Mouse (Mus musculus) limb, embryonic 13.5 days (tissue): ENCODE data around the gene G0s2. TPM values are rescaled to one million over a fixed set of nuclear protein-coding genes. Genes with fewer than 3 reads are reported as not detected.

Experiments
- ATAC-seq: fragments of 200-750 bp; cut with Nextera tagmentation; 2 replicates; pipeline ENCODE4 v1.8.0; 2017; ENCODE audit warnings: low read depth, moderate number of reproducible peaks, moderate TSS enrichment; ENCODE audit not compliant: low FRiP score
- H3K27ac ChIP-seq: fragments of 300-500 bp; sonication (generic); 2 replicates; pipeline ENCODE4 v1.5.1; 2015; ENCODE audit warnings: inconsistent platforms, mild to moderate bottlenecking, moderate library complexity
- H3K27me3 ChIP-seq: fragments of 300-500 bp; sonication (generic); 2 replicates; pipeline ENCODE4 v1.6.1; 2015; ENCODE audit warnings: mild to moderate bottlenecking, inconsistent platforms
- H3K36me3 ChIP-seq: fragments of 300-500 bp; sonication (generic); 2 replicates; pipeline ENCODE4 v1.6.1; 2015; ENCODE audit warnings: inconsistent platforms, mild to moderate bottlenecking, moderate library complexity
- H3K4me1 ChIP-seq: fragments of 300-500 bp; sonication (generic); 2 replicates; pipeline ENCODE4 v1.6.1; 2015; ENCODE audit warnings: inconsistent platforms
- H3K4me2 ChIP-seq: fragments of 300-500 bp; sonication (generic); replicated peaks from 2 replicates; pipeline ENCODE4 v1.6.1; 2015; ENCODE audit warnings: inconsistent platforms, mild to moderate bottlenecking, moderate library complexity
- H3K4me3 ChIP-seq: fragments of 300-500 bp; sonication (generic); 2 replicates; pipeline ENCODE4 v1.5.1; 2015; ENCODE audit warnings: moderate library complexity, mild to moderate bottlenecking, inconsistent platforms
- H3K9ac ChIP-seq: fragments of 300-500 bp; sonication (generic); 2 replicates; pipeline ENCODE4 v1.6.1; 2015; ENCODE audit warnings: mild to moderate bottlenecking, inconsistent platforms
- H3K9me3 ChIP-seq: fragments of 300-500 bp; sonication (generic); 2 replicates; pipeline ENCODE4 v1.6.1; 2016; ENCODE audit warnings: inconsistent platforms
- WGBS: fragments of 180-500 bp; shearing (Covaris S2); methylation state at CpG from one replicate; pipeline ENCODE4 v1.1.7; 2015; 5-methylcytosine and 5-hydroxymethylcytosine counted together
- polyA plus RNA-seq: library from polyadenylated mRNA; unstranded; fragments of >200 nt; fragmentation: Nextera tagmentation; extraction: Ambion mirVana; gene quantifications from 2 replicates; pipeline ENCODE4 v1.2.1, GENCODE M21; 2015

The G0s2 gene
- polyA plus RNA-seq, 1 experiment from 2014 or later = 19.3 TPM

DNA sequence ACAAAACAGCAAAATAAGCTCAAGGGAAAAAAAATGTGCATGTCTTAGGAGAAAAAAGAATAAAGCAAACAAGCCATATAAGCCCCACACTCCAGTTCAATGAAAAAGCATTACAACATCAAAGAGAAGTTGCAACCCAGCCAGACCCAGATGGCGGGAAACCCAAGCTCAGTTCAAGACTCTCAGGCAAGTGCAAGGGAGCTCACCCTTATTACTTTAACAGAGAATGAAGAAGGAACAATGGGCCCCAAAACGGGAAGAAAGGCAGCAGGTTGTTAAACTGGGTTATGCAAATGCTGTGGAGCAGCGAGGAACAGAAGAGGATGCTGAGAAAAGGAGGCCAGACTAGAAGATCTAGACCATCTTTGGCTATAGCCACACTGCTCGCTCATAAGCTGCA lies 30.2 kb downstream of the G0s2 start:
- H3K36me3 ChIP-seq = no peaks in the 10 kb centered on the region
- H3K4me2 ChIP-seq = no peak overlapping the region
- ATAC-seq = no peak
- no peaks in the 10 kb centered on the region for H3K4me1 ChIP-seq
- H3K9me3 ChIP-seq = no peaks in the 10 kb centered on the region
- H3K27me3 ChIP-seq = no peaks in the 10 kb centered on the region
- no peak overlapping the region for H3K9ac ChIP-seq
- 55% methylated on average over 4 of the region's 4 CpGs for WGBS
- H3K4me3 ChIP-seq = no peak overlapping the region
- no peak overlapping the region for H3K27ac ChIP-seq

DNA sequence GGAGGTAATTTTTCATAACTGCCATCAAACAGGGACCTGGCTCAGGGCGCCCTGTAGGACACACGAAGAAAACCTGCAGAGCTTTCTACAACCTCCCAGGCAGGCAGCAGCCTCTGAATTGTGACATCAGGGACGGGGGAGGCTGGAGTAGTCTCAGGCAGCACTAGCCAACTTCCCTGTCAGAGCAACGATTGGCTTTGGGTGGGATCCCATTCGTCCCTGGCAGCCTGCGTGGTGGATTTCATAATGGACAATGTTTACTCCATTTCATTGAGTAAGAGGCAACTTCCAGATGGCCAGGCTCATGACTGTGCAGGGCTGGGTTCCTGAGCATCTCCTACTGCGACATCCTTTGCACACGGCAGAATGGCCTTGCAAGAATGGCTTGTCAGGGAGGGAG lies 30.8 kb downstream of the G0s2 start:
- H3K27me3 ChIP-seq = no peaks in the 10 kb centered on the region
- H3K36me3 ChIP-seq = no peaks in the 10 kb centered on the region
- H3K4me3 ChIP-seq = no peak overlapping the region
- no peaks in the 10 kb centered on the region for H3K4me1 ChIP-seq
- ATAC-seq = no peak
- WGBS = 75% methylated on average over 8 of the region's 8 CpGs
- H3K4me2 ChIP-seq = no peak overlapping the region
- H3K9me3 ChIP-seq = no peaks in the 10 kb centered on the region
- no peak overlapping the region for H3K27ac ChIP-seq
- H3K9ac ChIP-seq = no peak overlapping the region

DNA sequence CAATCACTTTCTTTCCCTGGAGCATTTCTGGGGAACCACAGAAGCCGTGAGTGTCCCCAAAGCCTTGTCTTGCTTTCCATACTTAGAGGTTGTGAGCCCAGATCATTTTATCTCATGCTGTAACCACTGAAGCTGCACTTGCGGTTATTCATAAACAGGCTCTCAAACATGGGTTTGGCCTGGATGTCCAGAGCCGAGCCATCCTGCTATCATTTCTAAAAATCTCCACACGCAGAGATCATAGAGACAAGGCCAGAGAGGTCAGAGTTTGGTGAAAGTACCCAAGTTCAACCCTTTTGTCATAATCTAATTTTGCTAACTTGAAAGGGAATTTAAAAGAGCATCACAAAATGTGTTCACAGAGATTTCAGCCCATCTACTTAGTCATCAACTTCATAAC lies 31.6 kb downstream of the G0s2 start:
- H3K36me3 ChIP-seq = no peaks in the 10 kb centered on the region
- H3K4me2 ChIP-seq = no peak overlapping the region
- 89% methylated on average over 4 of the region's 4 CpGs for WGBS
- no peaks in the 10 kb centered on the region for H3K27me3 ChIP-seq
- no peak overlapping the region for H3K4me3 ChIP-seq
- H3K4me1 ChIP-seq = no peaks in the 10 kb centered on the region
- no peaks in the 10 kb centered on the region for H3K9me3 ChIP-seq
- no peak for ATAC-seq
- no peak overlapping the region for H3K9ac ChIP-seq
- H3K27ac ChIP-seq = no peak overlapping the region

DNA sequence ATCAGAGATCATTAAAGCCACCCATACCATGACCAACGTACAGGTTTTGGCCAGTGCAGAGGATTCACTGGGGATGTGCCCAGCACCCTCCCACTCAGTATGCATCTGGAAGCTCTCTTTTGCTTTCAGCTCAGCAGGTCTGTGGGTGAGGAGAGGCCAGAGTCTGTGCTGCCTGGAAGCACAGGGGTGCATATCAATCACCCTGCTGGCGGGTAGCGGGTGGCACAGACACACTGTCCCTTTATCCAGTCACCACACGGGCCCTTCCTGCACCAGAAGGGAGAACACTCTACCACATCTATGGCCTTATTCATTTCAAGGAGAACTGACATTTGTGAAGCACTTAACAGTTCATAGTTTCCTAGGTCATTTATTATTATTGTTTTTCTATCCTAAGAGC lies 34.6 kb downstream of the G0s2 start:
- ATAC-seq = no peak
- 55% methylated on average over 4 of the region's 4 CpGs for WGBS

DNA sequence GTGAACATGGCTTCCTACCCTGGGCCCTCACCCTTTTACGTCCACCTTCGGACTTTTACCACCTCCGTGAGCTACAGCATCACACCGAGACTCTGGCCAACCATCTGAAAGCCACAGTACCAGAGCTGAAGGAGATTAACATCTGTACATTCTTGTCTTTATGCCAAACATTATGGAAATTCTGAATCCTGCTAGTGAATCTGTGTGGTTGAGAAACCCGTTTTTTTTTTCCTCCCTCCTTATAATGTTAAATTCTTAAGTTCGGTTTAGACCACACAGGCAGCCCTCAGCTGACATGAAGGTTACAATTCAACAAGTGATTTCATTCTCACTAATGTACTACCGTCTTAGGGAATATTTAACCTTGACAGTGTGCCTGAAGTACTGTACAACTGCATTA lies 38.1 kb downstream of the G0s2 start:
- WGBS = 64% methylated on average over 7 of the region's 7 CpGs
- 0 out of 2 replicates have a peak, but pooled peaks cover 5% of the 10 kb centered on the region for H3K4me1 ChIP-seq
- no peak overlapping the region for H3K4me2 ChIP-seq
- H3K36me3 ChIP-seq = no peaks in the 10 kb centered on the region
- H3K9ac ChIP-seq = no peak overlapping the region
- no peak overlapping the region for H3K27ac ChIP-seq
- H3K4me3 ChIP-seq = no peak overlapping the region
- no peaks in the 10 kb centered on the region for H3K27me3 ChIP-seq
- ATAC-seq = peak; percentile 57; the same call in 1 of the 2 replicates
- no peaks in the 10 kb centered on the region for H3K9me3 ChIP-seq

More for the DNA sequence above, 34.6 kb downstream of the G0s2 start:
- Histone ChIP-seq H3K9me3 (no peaks in the 10 kb centered on the region), H3K9ac (no peak overlapping the region), H3K27ac (no peak overlapping the region), H3K36me3 (no peaks in the 10 kb centered on the region), H3K4me1 (0 out of 2 replicates have a peak, but pooled peaks cover 5% of the 10 kb centered on the region), H3K4me2 (no peak overlapping the region), H3K4me3 (no peak overlapping the region), H3K27me3 (no peaks in the 10 kb centered on the region)

DNA sequence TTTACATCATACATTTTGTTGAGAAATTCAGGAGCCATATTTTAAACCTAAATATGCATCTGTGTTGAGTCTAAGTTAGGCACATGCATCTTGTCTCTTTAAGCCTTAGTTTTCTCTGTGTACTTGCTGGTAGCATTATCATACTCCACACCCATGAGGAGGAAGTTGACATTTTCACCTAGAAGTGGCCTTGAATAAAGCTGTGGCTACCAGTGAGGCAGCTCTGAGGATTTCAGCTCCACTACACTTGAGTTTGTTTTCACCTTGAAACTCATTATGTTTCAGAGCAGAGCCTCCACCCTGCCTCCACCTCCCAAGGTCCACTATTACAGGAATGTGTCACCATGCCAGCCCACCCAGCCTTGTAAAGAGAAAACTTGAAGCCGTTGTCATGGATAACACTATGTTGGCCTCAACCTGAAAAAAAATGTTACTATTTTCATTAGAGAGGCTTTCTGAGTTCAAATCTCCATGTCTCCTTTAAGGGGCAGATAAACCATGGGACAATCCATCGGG lies 38.8 kb downstream of the G0s2 start:
- H3K27me3 ChIP-seq = no peaks in the 10 kb centered on the region
- no peaks in the 10 kb centered on the region for H3K9me3 ChIP-seq
- H3K36me3 ChIP-seq = no peaks in the 10 kb centered on the region
- no peak for ATAC-seq
- H3K4me1 ChIP-seq = 0 out of 2 replicates have a peak, but pooled peaks cover 5% of the 10 kb centered on the region
- no peak overlapping the region for H3K4me2 ChIP-seq
- no peak overlapping the region for H3K4me3 ChIP-seq
- H3K27ac ChIP-seq = no peak overlapping the region
- WGBS = 87% methylated on average over 2 of the region's 2 CpGs
- H3K9ac ChIP-seq = no peak overlapping the region

DNA sequence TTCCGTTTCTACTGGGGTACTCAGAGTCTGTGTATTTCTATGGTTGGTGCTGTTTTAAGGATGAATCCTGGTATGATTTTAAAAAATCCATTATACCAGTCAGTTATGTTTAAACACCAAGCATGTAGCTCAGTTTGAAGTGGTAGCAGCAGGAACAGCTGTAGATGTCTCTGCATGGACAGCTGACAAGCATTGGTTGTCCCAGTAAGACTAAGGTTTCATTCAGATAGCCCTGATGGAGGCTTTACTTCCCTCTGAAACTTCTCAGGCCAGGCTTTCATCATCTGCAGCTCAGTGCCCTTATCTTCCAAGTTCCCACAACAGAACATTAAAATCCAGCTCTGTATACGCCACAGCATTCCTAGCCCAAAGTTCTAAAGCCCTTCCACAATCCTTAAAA lies 40.3 kb downstream of the G0s2 start:
- no peak overlapping the region for H3K9ac ChIP-seq
- WGBS = 76% methylated on average over 2 of the region's 2 CpGs
- H3K27me3 ChIP-seq = no peaks in the 10 kb centered on the region
- H3K4me2 ChIP-seq = no peak overlapping the region
- no peak overlapping the region for H3K27ac ChIP-seq
- H3K9me3 ChIP-seq = no peaks in the 10 kb centered on the region
- H3K4me1 ChIP-seq = 0 out of 2 replicates have a peak, but pooled peaks cover 5% of the 10 kb centered on the region
- no peaks in the 10 kb centered on the region for H3K36me3 ChIP-seq
- no peak overlapping the region for H3K4me3 ChIP-seq
- no peak for ATAC-seq

DNA sequence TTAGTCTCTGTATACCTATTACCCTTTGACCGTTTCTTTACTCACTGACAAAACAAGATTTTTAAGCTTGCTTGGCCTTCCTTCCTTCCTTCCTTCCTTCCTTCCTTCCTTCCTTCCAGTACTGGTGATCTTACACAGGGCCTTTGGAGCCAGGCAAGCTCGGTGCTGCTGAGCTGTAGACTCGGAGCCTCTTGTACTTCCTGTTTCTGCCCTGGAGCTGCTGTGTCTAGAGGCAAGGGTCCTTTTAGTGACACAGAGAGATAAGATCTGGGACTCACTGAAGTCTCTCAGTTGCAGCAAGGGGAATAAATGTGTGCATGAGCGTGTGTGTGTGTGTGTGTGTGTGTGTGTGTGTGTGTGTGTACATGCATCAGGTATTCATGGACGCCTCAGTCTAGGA lies 42.1 kb downstream of the G0s2 start:
- 65% methylated on average over 5 of the region's 5 CpGs for WGBS
- no peak overlapping the region for H3K4me3 ChIP-seq
- H3K4me2 ChIP-seq = no peak overlapping the region
- H3K4me1 ChIP-seq = peaks cover 16% of the 10 kb centered on the region
- H3K9me3 ChIP-seq = no peaks in the 10 kb centered on the region
- ATAC-seq = no peak
- no peak overlapping the region for H3K27ac ChIP-seq
- no peak overlapping the region for H3K9ac ChIP-seq
- H3K27me3 ChIP-seq = no peaks in the 10 kb centered on the region
- H3K36me3 ChIP-seq = no peaks in the 10 kb centered on the region

DNA sequence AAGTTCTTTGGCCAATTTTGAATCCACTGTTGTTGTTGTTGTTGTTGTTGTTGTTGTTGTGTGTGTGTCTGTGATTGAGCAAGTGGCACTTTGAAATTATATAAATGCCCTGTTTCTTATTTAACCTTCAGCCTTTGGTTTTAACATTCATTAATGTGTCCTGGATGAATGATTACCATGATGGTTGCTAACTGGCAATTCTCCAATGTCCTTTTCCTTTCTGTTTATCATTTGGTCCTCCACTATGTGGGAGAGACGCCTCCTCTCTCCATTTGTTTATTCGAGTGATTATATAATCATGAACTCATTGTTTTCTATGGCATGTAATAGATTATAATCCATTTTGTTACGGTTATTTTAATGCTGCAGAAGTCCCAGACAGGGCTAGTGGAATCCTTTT lies 42.5 kb downstream of the G0s2 start:
- no peak for ATAC-seq
- H3K4me1 ChIP-seq = peaks cover 16% of the 10 kb centered on the region
- H3K4me2 ChIP-seq = no peak overlapping the region
- H3K27ac ChIP-seq = no peak overlapping the region
- no peaks in the 10 kb centered on the region for H3K9me3 ChIP-seq
- 75% methylated on average over 3 of the region's 3 CpGs for WGBS
- no peaks in the 10 kb centered on the region for H3K27me3 ChIP-seq
- no peak overlapping the region for H3K9ac ChIP-seq
- H3K4me3 ChIP-seq = no peak overlapping the region
- no peaks in the 10 kb centered on the region for H3K36me3 ChIP-seq

DNA sequence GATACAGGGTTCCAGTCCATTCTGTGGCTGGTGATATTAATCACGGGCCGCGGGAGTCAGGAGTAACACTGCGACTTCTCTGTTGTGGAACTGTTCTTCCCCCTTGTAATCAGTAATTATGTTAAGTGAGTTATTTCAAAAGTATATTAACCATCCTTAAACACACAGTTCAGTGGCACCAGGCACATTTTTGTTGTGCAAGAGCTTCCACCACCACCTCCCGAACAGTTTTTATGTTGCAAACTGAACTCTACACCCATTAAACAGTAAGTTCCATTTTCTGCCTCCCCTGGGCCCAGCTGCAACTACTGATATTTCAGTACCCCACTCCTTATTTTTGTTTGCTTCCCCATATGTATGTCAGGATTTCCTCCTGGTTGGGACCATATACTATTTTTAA lies 43.4 kb downstream of the G0s2 start:
- no peaks in the 10 kb centered on the region for H3K36me3 ChIP-seq
- no peaks in the 10 kb centered on the region for H3K9me3 ChIP-seq
- H3K27ac ChIP-seq = no peak overlapping the region
- no peak for ATAC-seq
- no peak overlapping the region for H3K4me3 ChIP-seq
- H3K4me2 ChIP-seq = no peak overlapping the region
- no peaks in the 10 kb centered on the region for H3K27me3 ChIP-seq
- H3K9ac ChIP-seq = no peak overlapping the region
- WGBS = 87% methylated on average over 5 of the region's 5 CpGs
- H3K4me1 ChIP-seq = peaks cover 12% of the 10 kb centered on the region

DNA sequence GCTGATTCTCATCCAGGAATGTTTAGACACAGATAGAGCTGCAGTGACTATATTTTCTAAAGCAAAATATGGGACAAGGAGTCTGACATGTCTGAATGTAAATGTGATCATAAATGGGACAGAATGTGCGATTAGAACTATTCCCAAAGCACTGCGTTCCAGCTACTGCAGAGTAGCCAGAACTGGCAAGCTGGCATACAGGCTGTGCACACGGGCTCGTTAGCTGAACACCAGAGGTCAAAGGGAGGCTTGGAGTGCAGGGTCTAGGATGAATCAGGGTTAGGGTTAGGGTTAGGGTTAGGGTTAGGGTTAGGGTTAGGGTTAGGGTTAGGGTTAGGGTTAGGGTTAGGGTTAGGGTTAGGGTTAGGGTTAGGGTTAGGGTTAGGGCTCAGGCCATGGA lies 45.5 kb downstream of the G0s2 start:
- H3K4me1 ChIP-seq = peaks cover 11% of the 10 kb centered on the region
- no peaks in the 10 kb centered on the region for H3K27me3 ChIP-seq
- H3K36me3 ChIP-seq = no peaks in the 10 kb centered on the region
- ATAC-seq = no peak
- H3K9ac ChIP-seq = no peak overlapping the region
- H3K27ac ChIP-seq = peak overlapping the region; percentile 28; the same call in 1 of the 2 replicates
- 66% methylated on average over 4 of the region's 4 CpGs for WGBS
- no peak overlapping the region for H3K4me2 ChIP-seq
- H3K4me3 ChIP-seq = no peak overlapping the region
- H3K9me3 ChIP-seq = no peaks in the 10 kb centered on the region

DNA sequence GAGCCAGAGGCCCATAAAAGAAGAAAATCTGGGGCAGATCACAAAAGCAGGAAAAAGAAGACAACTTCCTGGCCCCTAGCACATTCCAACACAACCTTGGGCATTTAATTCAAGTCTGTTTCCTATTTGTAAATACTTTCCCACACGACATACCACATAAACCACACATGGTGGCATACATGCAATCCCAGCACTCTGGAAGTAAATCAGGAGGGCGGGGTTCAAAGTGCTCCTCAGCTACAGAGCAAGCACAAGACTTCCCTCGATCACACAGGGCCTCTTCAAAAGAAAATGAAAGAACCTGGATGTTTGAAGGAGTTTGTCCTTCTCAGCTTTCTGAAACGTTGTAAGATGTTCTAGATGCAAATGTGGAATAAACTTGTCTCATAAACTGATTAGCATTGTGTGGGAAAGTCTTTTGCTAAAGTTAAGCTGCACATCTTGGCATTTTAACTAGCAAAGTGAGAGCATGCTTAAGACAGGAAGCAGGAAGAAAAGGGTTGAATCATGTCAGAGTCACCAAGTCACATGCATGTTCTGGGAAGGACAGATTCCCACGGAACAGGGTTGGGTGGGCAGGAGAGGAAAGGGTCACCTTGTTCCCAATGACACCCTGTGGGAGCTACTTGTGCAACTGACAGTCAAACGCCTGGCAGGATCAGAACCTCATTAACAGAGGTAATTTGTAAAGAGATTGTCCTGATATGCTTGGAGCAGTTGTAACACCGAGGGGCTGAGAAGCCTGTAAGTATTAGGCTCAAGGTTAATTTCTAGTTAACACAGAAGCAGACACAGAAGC lies 46.1 kb downstream of the G0s2 start:
- ATAC-seq = 0 out of 2 replicates have a peak, but pooled peaks have one; percentile 61
- Histone ChIP-seq H3K36me3 (no peaks in the 10 kb centered on the region), H3K27me3 (no peaks in the 10 kb centered on the region), H3K9ac (no peak overlapping the region), H3K4me3 (no peak overlapping the region), H3K27ac (peak overlapping the region; percentile 28; the same call in 1 of the 2 replicates), H3K4me1 (peaks cover 11% of the 10 kb centered on the region), H3K4me2 (no peak overlapping the region), H3K9me3 (no peaks in the 10 kb centered on the region)
- WGBS = 19% methylated on average over 7 of the region's 7 CpGs

DNA sequence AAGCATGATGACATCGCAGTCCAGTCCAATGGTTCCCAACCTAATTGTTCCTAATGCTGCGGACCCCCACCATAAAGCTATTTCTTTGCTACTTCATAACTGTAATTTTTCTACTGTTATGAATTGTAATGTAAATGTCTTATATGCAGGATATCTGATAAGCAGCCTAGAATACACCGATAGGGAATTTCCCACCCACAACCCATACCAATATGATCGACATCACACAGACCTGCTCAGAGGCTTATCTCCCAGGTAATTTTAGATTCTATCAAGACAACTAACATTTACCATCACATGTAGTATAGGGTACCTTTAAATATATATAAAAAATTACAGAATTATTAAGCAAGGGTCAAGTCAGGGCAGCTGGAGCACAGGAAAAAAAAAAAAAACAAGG lies 46.9 kb downstream of the G0s2 start:
- ATAC-seq = no peak
- Histone ChIP-seq H3K4me1 (peaks cover 11% of the 10 kb centered on the region), H3K36me3 (no peaks in the 10 kb centered on the region), H3K9me3 (no peaks in the 10 kb centered on the region), H3K4me2 (no peak overlapping the region), H3K27ac (no peak overlapping the region), H3K9ac (no peak overlapping the region), H3K4me3 (no peak overlapping the region), H3K27me3 (no peaks in the 10 kb centered on the region)
- 87% methylated on average over 4 of the region's 4 CpGs for WGBS
